Mouse (Mus musculus) cortical plate, adult 2 months (tissue): Measurements from ENCODE around the gene Pik3c2b.

Source experiments
- CTCF ChIP-seq: fragments of 200-500 bp; IDR thresholded peaks from 2 replicates; pipeline ENCODE4 v1.5.1; 2011; ENCODE audit warnings: mild to moderate bottlenecking, control low read depth, low read length; ENCODE audit not compliant: insufficient read depth; ENCODE audit errors: extremely low read depth
- POLR2A ChIP-seq: fragments of 200-500 bp; IDR thresholded peaks from 2 replicates; pipeline ENCODE4 v1.6.1; 2011; ENCODE audit warnings: mild to moderate bottlenecking, low read length, control low read depth; ENCODE audit not compliant: insufficient read depth; ENCODE audit errors: extremely low read depth

DNA sequence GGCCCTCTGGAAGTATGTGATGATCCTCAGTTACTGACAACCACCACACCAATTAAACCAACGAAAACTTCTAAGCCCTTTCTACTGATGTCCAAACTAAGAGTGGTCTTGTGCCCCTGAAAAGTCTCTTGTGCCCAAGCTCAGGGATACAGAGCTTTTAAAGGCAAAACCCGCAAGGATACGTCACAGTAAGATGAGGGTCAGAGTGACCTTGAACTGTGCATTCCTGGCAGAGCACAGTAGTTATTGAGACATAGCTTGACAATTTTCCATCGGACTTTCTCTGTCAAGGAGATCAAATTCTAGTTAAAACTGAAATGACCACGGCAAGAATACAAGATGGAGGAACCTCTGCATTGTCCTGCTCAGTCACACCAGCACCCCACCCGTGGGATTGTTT, 75.8 kb downstream of the Pik3c2b start:
- TF ChIP-seq CTCF (no peak), POLR2A (no peak)
